21 mouse cellular contexts compared by ENCODE assay signal in genomic region chr1:156983009-156983870, GRCm38 (mm10). TPM values are rescaled to one million over a fixed set of nuclear protein-coding genes. Genes with fewer than 3 reads are reported as not detected.
A peak's percentile ranks its signal among the peaks of the same experiment; 100 is the strongest.
DNase-seq lines count a peak whose midpoint lies in the region; ATAC-seq and TF ChIP-seq lines count a peak whose summit lies in the region.
"Had no signal": no experiment of that assay in that cellular context is flagged by ENCODE, and none has a peak within 500 bp of the region (broad histone marks: within the 10 kb centered on the region; RNA-seq: fewer than 3 reads in every experiment).

No protein-coding gene starts in this region.

- no peaks in the 10 kb centered on the region for H3K9me3 ChIP-seq in heart, embryonic 10.5 days
- no peaks in the 10 kb centered on the region for H3K9me3 ChIP-seq in neural tube, embryonic 12.5 days
- H3K9me3 ChIP-seq in neural tube, embryonic 15.5 days (replicated peaks), result no peaks in the 10 kb centered on the region
- no peaks in the 10 kb centered on the region for H3K9me3 ChIP-seq in ES-E14 (ENCODE audit: control insufficient read depth, insufficient read depth, low read depth, low read length)
- H3K9me3 ChIP-seq: heart, embryonic 12.5 days; limb, embryonic 15.5 days; midbrain, embryonic 13.5 days; stomach, embryonic 15.5 days had no signal

- TF ChIP-seq CTCF in small intestine, adult 2 months (IDR thresholded peaks at IDR 0.05; ENCODE audit: extremely low read depth, insufficient read length, insufficient replicate concordance, low read depth, low read length), result no peak

- H3K4me1 ChIP-seq in heart, embryonic 10.5 days, result peaks cover 43% of the 10 kb centered on the region
- H3K4me1 ChIP-seq in neural tube, embryonic 12.5 days, result 0 out of 2 replicates have a peak, but pooled peaks cover 3% of the 10 kb centered on the region
- 0 out of 2 replicates have a peak, but pooled peaks cover 3% of the 10 kb centered on the region for H3K4me1 ChIP-seq in neural tube, embryonic 15.5 days
- peaks cover 2 to 7% of the 10 kb centered on the region in 2 experiments; a peak in 2 of 4 replicates for H3K4me1 ChIP-seq in ES-E14 (ENCODE audit: control insufficient read depth in 2 of 2, insufficient read depth in 2 of 2, low read length in 2 of 2, poor library complexity in 1 of 2)
- H3K4me1 ChIP-seq in small intestine, adult 2 months (ENCODE audit: control insufficient read depth, insufficient read depth, insufficient read length, low read length), result peaks cover 34% of the 10 kb centered on the region
- H3K4me1 ChIP-seq: limb, embryonic 15.5 days had no signal

- no peak overlapping the region for H3K9ac ChIP-seq in neural tube, embryonic 12.5 days
- no peak overlapping the region for H3K9ac ChIP-seq in neural tube, embryonic 15.5 days (replicated peaks)
- H3K9ac ChIP-seq in ES-E14 (ENCODE audit: insufficient read depth, low read depth, low read length, poor library complexity, severe bottlenecking), result no peak overlapping the region
- H3K9ac ChIP-seq: heart, embryonic 12.5 days; limb, embryonic 15.5 days; liver, postnatal 0 days; midbrain, embryonic 13.5 days; stomach, embryonic 15.5 days had no signal

- no peaks in the 10 kb centered on the region for H3K27me3 ChIP-seq in heart, embryonic 10.5 days (ENCODE audit: insufficient read depth, poor library complexity, severe bottlenecking)
- no peaks in the 10 kb centered on the region for H3K27me3 ChIP-seq in neural tube, embryonic 12.5 days (replicated peaks)
- no peaks in the 10 kb centered on the region for H3K27me3 ChIP-seq in neural tube, embryonic 15.5 days (replicated peaks)
- H3K27me3 ChIP-seq in small intestine, adult 2 months (ENCODE audit: control insufficient read depth, insufficient read depth, low read length), result no peaks in the 10 kb centered on the region
- H3K27me3 ChIP-seq: heart, embryonic 12.5 days; limb, embryonic 15.5 days; midbrain, embryonic 13.5 days; stomach, embryonic 15.5 days had no signal

- 0 out of 2 replicates have a peak overlapping the region, but pooled peaks have one; percentile 25 for H3K27ac ChIP-seq in heart, embryonic 10.5 days
- H3K27ac ChIP-seq in neural tube, embryonic 12.5 days, result no peak overlapping the region
- no peak overlapping the region for H3K27ac ChIP-seq in neural tube, embryonic 15.5 days (replicated peaks)
- no peak overlapping the region for H3K27ac ChIP-seq in ES-E14 (ENCODE audit: insufficient read depth, low read depth, low read length, poor library complexity, severe bottlenecking)
- peak overlapping the region; percentile 23; the same call in 1 of the 2 replicates for H3K27ac ChIP-seq in small intestine, adult 2 months (ENCODE audit: insufficient read depth, low read depth, low read length)
- H3K27ac ChIP-seq: gastrocnemius, adult 2 months; kidney, postnatal 0 days; limb, embryonic 15.5 days; midbrain, embryonic 13.5 days; stomach, embryonic 15.5 days had no signal

- TF ChIP-seq POLR2A in small intestine, adult 2 months (IDR thresholded peaks at IDR 0.05; ENCODE audit: low read depth, low read length), result no peak

- no peaks in the 10 kb centered on the region for H3K36me3 ChIP-seq in heart, embryonic 10.5 days
- no peaks in the 10 kb centered on the region for H3K36me3 ChIP-seq in neural tube, embryonic 12.5 days
- no peaks in the 10 kb centered on the region for H3K36me3 ChIP-seq in neural tube, embryonic 15.5 days
- H3K36me3 ChIP-seq in ES-E14 (ENCODE audit: control insufficient read depth, insufficient read depth, low read length, poor library complexity, severe bottlenecking), result no peaks in the 10 kb centered on the region
- no peaks in the 10 kb centered on the region for H3K36me3 ChIP-seq in small intestine, adult 2 months (ENCODE audit: control insufficient read depth, insufficient read depth, low read length)
- H3K36me3 ChIP-seq: heart, embryonic 12.5 days; limb, embryonic 15.5 days; midbrain, embryonic 13.5 days; stomach, embryonic 15.5 days had no signal

- H3K4me2 ChIP-seq in neural tube, embryonic 12.5 days (replicated peaks), result no peak overlapping the region
- no peak overlapping the region for H3K4me2 ChIP-seq in neural tube, embryonic 15.5 days
- H3K4me2 ChIP-seq: heart, embryonic 12.5 days; limb, embryonic 15.5 days; midbrain, embryonic 13.5 days; stomach, embryonic 15.5 days had no signal

- ATAC-seq in neural tube, embryonic 12.5 days (ENCODE audit: low FRiP score, low read depth), result 0 out of 2 replicates have a peak, but pooled peaks have one; percentile 17
- no peak for ATAC-seq in neural tube, embryonic 15.5 days (ENCODE audit: low FRiP score)
- ATAC-seq: liver, postnatal 0 days; midbrain, embryonic 13.5 days had no signal

- H3K4me3 ChIP-seq in heart, embryonic 10.5 days, result no peak overlapping the region
- no peak overlapping the region for H3K4me3 ChIP-seq in neural tube, embryonic 12.5 days
- no peak overlapping the region for H3K4me3 ChIP-seq in neural tube, embryonic 15.5 days (replicated peaks)
- no peak overlapping the region for H3K4me3 ChIP-seq in ES-E14 (ENCODE audit: insufficient read depth in 1 of 2, low read depth in 1 of 2, low read length in 2 of 2, poor library complexity in 1 of 2, severe bottlenecking in 1 of 2)
- H3K4me3 ChIP-seq in small intestine, adult 2 months (ENCODE audit: low read depth, low read length), result no peak overlapping the region
- H3K4me3 ChIP-seq: gastrocnemius, adult 2 months; heart, embryonic 12.5 days; limb, embryonic 15.5 days; midbrain, embryonic 13.5 days; stomach, embryonic 15.5 days had no signal

- DNase-seq in heart, embryonic 10.5 days (ENCODE audit: low spot score), result no peak
- no peak for DNase-seq in heart, adult 18-20 months
- DNase-seq in ES-E14 (ENCODE audit: low read depth, low spot score), result peak; percentile 74
- DNase-seq in frontal cortex, adult 2 months (ENCODE audit: extremely low spot score in 1 of 2, low spot score in 1 of 2), result no peak
- DNase-seq: adrenal gland, adult 2 months; cerebellum, adult 9-11 months; gastrocnemius, adult 2 months; heart, postnatal 14 days; kidney, adult 11 months; layer of hippocampus, postnatal 36 days; liver, postnatal 0 days; lung, postnatal 10 days; right cerebral cortex, postnatal 25 days had no signal

- 79% methylated on average over 14 of the region's 14 CpGs for WGBS in heart, embryonic 10.5 days
- WGBS in neural tube, embryonic 12.5 days, result 75% methylated on average over 14 of the region's 14 CpGs
- 70% methylated on average over 14 of the region's 14 CpGs for WGBS in neural tube, embryonic 15.5 days
- WGBS in small intestine, adult 2 months, result 36% methylated on average over 14 of the region's 14 CpGs

- in situ Hi-C loops in ES-E14 (cut with MboI; ENCODE audit: low sequenced_read_pairs in 2 of 2, unreplicated experiment in 2 of 2), result no loop called here

TF ChIP-seq in ES-E14, 5 proteins besides CTCF, POLR2A, EP300 and RAD21:
- TF ChIP-seq MAFK (IDR thresholded peaks at IDR 0.05; ENCODE audit: insufficient read depth, low read depth, low read length) (no peak), ZNF384 (IDR thresholded peaks at IDR 0.05; ENCODE audit: low read depth, low read length) (no peak), CHD2 (IDR thresholded peaks at IDR 0.05; ENCODE audit: low read depth, low read length) (no peak; the same call in 1 of the 2 replicates), ZC3H11A (IDR thresholded peaks at IDR 0.05; ENCODE audit: borderline replicate concordance, low read depth, low read length) (no peak), HCFC1 (IDR thresholded peaks at IDR 0.05; ENCODE audit: borderline replicate concordance, insufficient read depth, low read length) (no peak)
TF ChIP-seq in ES-E14: peak in this region for 0.

RNA-seq across cellular contexts. Expression of gene Ralgps2, which starts 43.8 kb away (rescaled TPM):
- polyA plus RNA-seq in heart, embryonic 10.5 days (2016; fragmentation: Nextera tagmentation; extraction: Ambion mirVana), result 49.6 and 55.2 TPM in 2 replicates
- total RNA-seq in heart, adult 18-20 months (2021), result 10 to 100 TPM in 1 of 2 experiments, 1 to 10 TPM in 1; 9.3 to 11.4 TPM
- 110 and 120 TPM in 2 replicates for polyA plus RNA-seq in neural tube, embryonic 12.5 days (2016; fragmentation: Nextera tagmentation; extraction: Ambion mirVana)
- 77.6 and 88.0 TPM in 2 replicates for polyA plus RNA-seq in neural tube, embryonic 15.5 days (2015; fragmentation: Nextera tagmentation; extraction: Ambion mirVana)
- total RNA-seq in ES-E14 (2012; rRNA removed), result 40.6 and 58.2 TPM in 2 replicates
- 6.5 and 21.6 TPM in 2 replicates for polyA plus RNA-seq in small intestine, adult 2 months (2012; rRNA removed)
- 32.5 and 35.4 TPM in 2 replicates for polyA plus RNA-seq in frontal cortex, adult 2 months (2012; rRNA removed)

Comparison
In these comparisons a context has a peak if more than half of its experiments do, and no peak if none do; other contexts are left out.
1. H3K27ac ChIP-seq: peak in heart, embryonic 10.5 days (single experiment) and small intestine, adult 2 months (single experiment); none in neural tube, embryonic 12.5 days (single experiment), neural tube, embryonic 15.5 days (single experiment) and ES-E14 (single experiment).